Mouse (Mus musculus) E14TG2a.4 (cell line): ENCODE measurements around the gene Abi3.

ENCODE experiments used
- CTCF ChIP-seq: conservative IDR thresholded peaks from 2 replicates; pipeline ENCODE4 v1.5.1; 2014; ENCODE audit warnings: low read length
- NANOG ChIP-seq: IDR thresholded peaks from 2 replicates; pipeline ENCODE4 v1.6.1; 2014; ENCODE audit warnings: borderline replicate concordance, low read length, mixed read lengths

DNA sequence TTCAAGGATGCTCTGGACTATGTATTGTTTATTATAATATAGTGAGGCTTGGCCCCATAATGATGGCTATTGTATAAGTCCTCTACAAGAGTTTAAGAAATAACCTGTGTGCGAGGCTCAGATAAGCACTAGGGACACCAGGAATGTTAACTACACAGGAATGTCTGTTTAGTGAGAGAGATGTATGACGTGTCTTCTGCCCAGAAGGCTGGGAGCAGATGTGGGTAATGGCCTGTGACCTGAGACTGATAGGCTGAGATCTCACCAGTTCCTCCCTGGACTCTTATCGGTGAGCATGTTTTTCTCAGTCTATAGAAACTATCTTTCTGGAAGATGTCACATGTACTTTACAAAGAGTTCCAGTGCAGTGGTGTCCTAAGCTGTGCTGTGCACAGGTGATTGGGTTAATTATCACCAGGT, 17.8 kb upstream of the Abi3 start:
- TF ChIP-seq CTCF (no peak), NANOG (no peak)
